Comparison of ENCODE assay signal across 11 mouse cellular contexts in genomic region chr10:58364770-58365515, GRCm38 (mm10). TPM values are rescaled to one million over a fixed set of nuclear protein-coding genes. Genes with fewer than 3 reads are reported as not detected.
DNase-seq lines count a peak whose midpoint lies in the region; ATAC-seq and TF ChIP-seq lines count a peak whose summit lies in the region.
"Had no signal": no experiment of that assay in that cellular context is flagged by ENCODE, and none has a peak within 500 bp of the region (broad histone marks: within the 10 kb centered on the region; RNA-seq: fewer than 3 reads in every experiment).

No protein-coding gene starts in this region.

- no peak overlapping the region for H3K9ac ChIP-seq in heart, embryonic 16.5 days (ENCODE audit: low read length)
- H3K9ac ChIP-seq in heart, embryonic 11.5 days (ENCODE audit: low read depth, low read length), result no peak overlapping the region
- H3K9ac ChIP-seq in liver, postnatal 0 days (replicated peaks), result no peak overlapping the region

- peaks cover 45% of the 10 kb centered on the region for H3K4me1 ChIP-seq in heart, embryonic 16.5 days (ENCODE audit: control insufficient read depth, insufficient read depth, low read length)
- H3K4me1 ChIP-seq in heart, embryonic 11.5 days (ENCODE audit: control insufficient read depth, insufficient read depth, low read length), result peaks cover 40% of the 10 kb centered on the region
- peaks cover 29% of the 10 kb centered on the region for H3K4me1 ChIP-seq in liver, postnatal 0 days (ENCODE audit: insufficient read depth)

- peak; percentile 55 for DNase-seq in urinary bladder, postnatal 14 days (ENCODE audit: low spot score)
- no peak for DNase-seq in urinary bladder, postnatal 10 days (ENCODE audit: low spot score)
- no peak for DNase-seq in liver, postnatal 0 days
- no peak for DNase-seq in embryo, embryonic 9.5 days (ENCODE audit: extremely low spot score)
- no peak for DNase-seq in adrenal gland, adult 18-20 months (ENCODE audit: low spot score in 2 of 2)
- no peak for DNase-seq in left cerebral cortex, adult 2 months (ENCODE audit: extremely low spot score in 1 of 2, low spot score in 2 of 2)
- DNase-seq: adrenal gland, adult 8-10 months; thymus, adult 18-20 months had no signal

- no peak for TF ChIP-seq CTCF in liver, postnatal 0 days (IDR thresholded peaks at IDR 0.05; ENCODE audit: low read depth)
- TF ChIP-seq CTCF in left cerebral cortex, adult 2 months (IDR thresholded peaks at IDR 0.05), result no peak

- H3K27ac ChIP-seq in heart, embryonic 16.5 days (ENCODE audit: low read length), result 0 out of 2 replicates have a peak overlapping the region, but pooled peaks have one; percentile 35
- no peak overlapping the region for H3K27ac ChIP-seq in heart, embryonic 11.5 days (ENCODE audit: low read depth, low read length)
- H3K27ac ChIP-seq in liver, postnatal 0 days (ENCODE audit: low read depth), result no peak overlapping the region
- no peak overlapping the region; the same call in 1 of the 2 replicates for H3K27ac ChIP-seq in left cerebral cortex, adult 2 months

- TF ChIP-seq EP300 in liver, postnatal 0 days (IDR thresholded peaks at IDR 0.05; ENCODE audit: low read depth), result no peak

- H3K27me3 ChIP-seq in heart, embryonic 16.5 days (ENCODE audit: control insufficient read depth, insufficient read depth, low read length), result no peaks in the 10 kb centered on the region
- H3K27me3 ChIP-seq in heart, embryonic 11.5 days (ENCODE audit: control insufficient read depth, insufficient read depth, low read length), result no peaks in the 10 kb centered on the region
- H3K27me3 ChIP-seq in liver, postnatal 0 days (ENCODE audit: insufficient read depth, low read length), result no peaks in the 10 kb centered on the region

- intact Hi-C loops in left cerebral cortex, adult 2 months (cut with DNase I), result no loop called here

- no peak for ATAC-seq in heart, embryonic 16.5 days (replicated peaks; ENCODE audit: extremely low read depth, insufficient read depth, low FRiP score)
- no peak for ATAC-seq in heart, embryonic 11.5 days (replicated peaks; ENCODE audit: insufficient number of reproducible peaks, low FRiP score, low TSS enrichment)
- 0 out of 2 replicates have a peak, but pooled peaks have one; percentile 25 for ATAC-seq in liver, postnatal 0 days
- ATAC-seq: inflammation-experienced regulatory T-cells, adult 6 months had no signal

- 0 out of 2 replicates have a peak, but pooled peaks cover 2% of the 10 kb centered on the region for H3K36me3 ChIP-seq in heart, embryonic 16.5 days (ENCODE audit: control insufficient read depth, insufficient read depth)
- H3K36me3 ChIP-seq in heart, embryonic 11.5 days (ENCODE audit: control insufficient read depth, insufficient read depth, low read length), result no peaks in the 10 kb centered on the region
- H3K36me3 ChIP-seq in liver, postnatal 0 days (replicated peaks; ENCODE audit: insufficient read depth, low read length), result peaks cover 6% of the 10 kb centered on the region; the same call in 1 of the 2 replicates

- no peaks in the 10 kb centered on the region for H3K9me3 ChIP-seq in heart, embryonic 16.5 days (replicated peaks; ENCODE audit: control insufficient read depth, low read length)
- H3K9me3 ChIP-seq in heart, embryonic 11.5 days (replicated peaks; ENCODE audit: control insufficient read depth, low read length), result no peaks in the 10 kb centered on the region
- H3K9me3 ChIP-seq in liver, postnatal 0 days (ENCODE audit: low read length), result no peaks in the 10 kb centered on the region

- 58% methylated on average over 5 of the region's 5 CpGs for WGBS in heart, embryonic 16.5 days
- WGBS in heart, embryonic 11.5 days (ENCODE audit: insufficient replicate concordance), result 77% methylated on average over 5 of the region's 5 CpGs
- WGBS in liver, postnatal 0 days (ENCODE audit: insufficient replicate concordance), result 70% methylated on average over 5 of the region's 5 CpGs

- H3K4me2 ChIP-seq in heart, embryonic 16.5 days (ENCODE audit: low read depth, low read length), result no peak overlapping the region
- no peak overlapping the region; the same call in 1 of the 2 replicates for H3K4me2 ChIP-seq in heart, embryonic 11.5 days
- H3K4me2 ChIP-seq in liver, postnatal 0 days (ENCODE audit: low read depth, low read length), result no peak overlapping the region

- no peak overlapping the region for H3K4me3 ChIP-seq in heart, embryonic 16.5 days (ENCODE audit: low read length)
- no peak overlapping the region for H3K4me3 ChIP-seq in heart, embryonic 11.5 days (ENCODE audit: low read depth, low read length)
- no peak overlapping the region for H3K4me3 ChIP-seq in liver, postnatal 0 days (ENCODE audit: low read depth, low read length)
- H3K4me3 ChIP-seq in left cerebral cortex, adult 2 months, result no peak overlapping the region

RNA-seq across cellular contexts. Expression of gene Lims1, which starts 41.7 kb away (rescaled TPM):
- polyA plus RNA-seq in heart, embryonic 16.5 days (2015; fragmentation: Nextera tagmentation; extraction: Ambion mirVana), result 163 and 185 TPM in 2 replicates
- polyA plus RNA-seq in heart, embryonic 11.5 days (2014; fragmentation: Nextera tagmentation; extraction: Ambion mirVana), result 120 and 125 TPM in 2 replicates
- 60.6 and 64.4 TPM in 2 replicates for polyA plus RNA-seq in liver, postnatal 0 days (2015; fragmentation: Nextera tagmentation; extraction: Ambion mirVana)
- 10 to 100 TPM; 35.4 to 46.2 TPM for total RNA-seq in adrenal gland, adult 18-20 months (2021)
- total RNA-seq in left cerebral cortex, adult 2 months (2021), result 10 to 100 TPM; 22.4 to 22.8 TPM
